18 mouse cellular contexts compared by ENCODE assay signal in the genomic region with DNA sequence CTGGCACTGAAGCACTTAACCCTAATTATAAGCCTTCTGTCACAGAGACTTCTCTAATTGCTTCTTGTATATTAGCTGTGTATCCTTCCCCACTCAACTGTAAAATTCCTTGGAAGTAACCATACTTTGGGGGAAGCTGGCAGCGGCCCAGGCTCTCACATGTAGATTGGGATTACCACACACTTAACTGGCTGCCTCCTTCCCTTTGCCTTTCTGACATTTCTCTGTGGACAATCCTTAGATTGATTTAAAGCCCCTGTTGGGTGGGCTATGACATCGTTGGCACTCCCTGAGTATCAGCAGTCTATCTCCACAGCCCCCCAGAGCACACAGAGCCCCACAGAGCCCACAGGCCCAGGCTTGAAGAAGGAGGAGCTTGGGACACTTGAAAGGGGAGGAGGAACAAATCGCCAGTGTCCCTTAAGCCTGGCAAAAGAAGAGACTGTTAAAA. TPM values are rescaled to one million over a fixed set of nuclear protein-coding genes. Genes with fewer than 3 reads are reported as not detected.
DNase-seq lines count a peak whose midpoint lies in the region; ATAC-seq and TF ChIP-seq lines count a peak whose summit lies in the region.
"Had no signal": no experiment of that assay in that cellular context is flagged by ENCODE, and none has a peak within 500 bp of the region (broad histone marks: within the 10 kb centered on the region; RNA-seq: fewer than 3 reads in every experiment).

No protein-coding gene starts in this region.

- H3K27me3 ChIP-seq in forebrain, embryonic 14.5 days (replicated peaks; ENCODE audit: control insufficient read depth, insufficient read depth, low read length), result no peaks in the 10 kb centered on the region
- peaks cover 5% of the 10 kb centered on the region for H3K27me3 ChIP-seq in forebrain, embryonic 10.5 days (ENCODE audit: poor library complexity, severe bottlenecking)
- H3K27me3 ChIP-seq in kidney, embryonic 14.5 days (ENCODE audit: control insufficient read depth, insufficient read depth, low read length), result no peaks in the 10 kb centered on the region
- H3K27me3 ChIP-seq in kidney, postnatal 0 days (ENCODE audit: insufficient read depth, low read length), result no peaks in the 10 kb centered on the region
- H3K27me3 ChIP-seq: embryonic facial prominence, embryonic 13.5 days had no signal

- no peak for TF ChIP-seq CTCF in kidney, postnatal 0 days (IDR thresholded peaks at IDR 0.05; ENCODE audit: low read depth)

- peak; percentile 78 for DNase-seq in forebrain, embryonic 14.5 days (ENCODE audit: low spot score)
- DNase-seq in forebrain, embryonic 10.5 days (ENCODE audit: extremely low spot score, low spot score), result no peak
- no peak for DNase-seq in kidney, adult 9 months
- DNase-seq in Muller cell, postnatal 12 days (ENCODE audit: inconsistent ontology term), result peak; percentile 70
- peak; percentile 82 for DNase-seq in kidney, postnatal 0 days (ENCODE audit: low spot score)
- DNase-seq in layer of hippocampus, postnatal 10 days (ENCODE audit: low spot score in 2 of 2), result no peak
- DNase-seq: adrenal gland, postnatal 25 days; gastrocnemius, postnatal 10 days; layer of hippocampus, postnatal 36 days; lung, postnatal 14 days; thymus, postnatal 14 days had no signal

- no peak overlapping the region for H3K9ac ChIP-seq in forebrain, embryonic 14.5 days (ENCODE audit: low read length)
- H3K9ac ChIP-seq in kidney, embryonic 14.5 days (ENCODE audit: low read depth, low read length), result no peak overlapping the region
- H3K9ac ChIP-seq in kidney, postnatal 0 days (ENCODE audit: low read depth, low read length), result no peak overlapping the region
- H3K9ac ChIP-seq: embryonic facial prominence, embryonic 13.5 days; liver, embryonic 13.5 days had no signal

- no peak overlapping the region for H3K4me3 ChIP-seq in forebrain, embryonic 14.5 days (ENCODE audit: low read depth, low read length)
- H3K4me3 ChIP-seq in forebrain, embryonic 10.5 days, result no peak overlapping the region
- H3K4me3 ChIP-seq in kidney, embryonic 14.5 days (ENCODE audit: low read length), result no peak overlapping the region
- no peak overlapping the region for H3K4me3 ChIP-seq in kidney, postnatal 0 days (replicated peaks; ENCODE audit: low read depth, low read length)
- H3K4me3 ChIP-seq: embryonic facial prominence, embryonic 13.5 days; hindbrain, embryonic 10.5 days; liver, embryonic 13.5 days; myocyte had no signal

- H3K27ac ChIP-seq in forebrain, embryonic 14.5 days (ENCODE audit: low read depth, low read length), result no peak overlapping the region
- no peak overlapping the region for H3K27ac ChIP-seq in forebrain, embryonic 10.5 days
- no peak overlapping the region for H3K27ac ChIP-seq in kidney, embryonic 14.5 days (ENCODE audit: low read depth, low read length)
- H3K27ac ChIP-seq in kidney, postnatal 0 days, result peak overlapping the region; percentile 52
- H3K27ac ChIP-seq: embryonic facial prominence, embryonic 13.5 days; hindbrain, embryonic 10.5 days; liver, embryonic 13.5 days had no signal

- no peaks in the 10 kb centered on the region for H3K36me3 ChIP-seq in forebrain, embryonic 14.5 days (ENCODE audit: control insufficient read depth, insufficient read depth, low read length)
- H3K36me3 ChIP-seq in forebrain, embryonic 10.5 days (replicated peaks), result no peaks in the 10 kb centered on the region
- H3K36me3 ChIP-seq in kidney, embryonic 14.5 days (ENCODE audit: control insufficient read depth, insufficient read depth, low read length), result no peaks in the 10 kb centered on the region
- H3K36me3 ChIP-seq in kidney, postnatal 0 days (ENCODE audit: insufficient read depth, low read length), result no peaks in the 10 kb centered on the region
- H3K36me3 ChIP-seq: embryonic facial prominence, embryonic 13.5 days; hindbrain, embryonic 10.5 days; liver, embryonic 13.5 days had no signal

- H3K9me3 ChIP-seq in forebrain, embryonic 14.5 days (replicated peaks; ENCODE audit: control insufficient read depth, low read length), result no peaks in the 10 kb centered on the region
- H3K9me3 ChIP-seq in forebrain, embryonic 10.5 days, result no peaks in the 10 kb centered on the region
- no peaks in the 10 kb centered on the region for H3K9me3 ChIP-seq in kidney, embryonic 14.5 days (ENCODE audit: control insufficient read depth, low read length)
- no peaks in the 10 kb centered on the region for H3K9me3 ChIP-seq in kidney, postnatal 0 days (replicated peaks; ENCODE audit: low read length)
- H3K9me3 ChIP-seq: embryonic facial prominence, embryonic 13.5 days; G1E; hindbrain, embryonic 10.5 days; liver, embryonic 13.5 days had no signal

- H3K4me2 ChIP-seq in forebrain, embryonic 14.5 days (ENCODE audit: low read length), result no peak overlapping the region
- no peak overlapping the region for H3K4me2 ChIP-seq in kidney, embryonic 14.5 days (replicated peaks; ENCODE audit: low read depth, low read length)
- no peak overlapping the region for H3K4me2 ChIP-seq in kidney, postnatal 0 days (ENCODE audit: low read length)
- H3K4me2 ChIP-seq: embryonic facial prominence, embryonic 13.5 days had no signal

- 39% methylated on average over 3 of the region's 3 CpGs for WGBS in forebrain, embryonic 14.5 days
- WGBS in forebrain, embryonic 10.5 days, result 72% methylated on average over 3 of the region's 3 CpGs
- 29% methylated on average over 3 of the region's 3 CpGs for WGBS in kidney, embryonic 14.5 days
- whole genome bisulfite sequencing in kidney, postnatal 0 days, result 21% methylated on average over 3 of the region's 3 CpGs

- ATAC-seq in forebrain, embryonic 14.5 days, result peak; percentile 65
- ATAC-seq in kidney, embryonic 14.5 days (ENCODE audit: low FRiP score, low TSS enrichment), result peak; percentile 70; the same call in 1 of the 2 replicates
- peak; percentile 64 for ATAC-seq in kidney, postnatal 0 days (replicated peaks; ENCODE audit: low FRiP score, low read depth)
- ATAC-seq in erythroblast, adult 5-6 weeks (replicated peaks; ENCODE audit: low FRiP score, poor library complexity, severe bottlenecking), result no peak

- H3K4me1 ChIP-seq in forebrain, embryonic 14.5 days (ENCODE audit: control insufficient read depth, insufficient read depth, low read length), result peaks cover 2% of the 10 kb centered on the region; the same call in 1 of the 2 replicates
- H3K4me1 ChIP-seq in forebrain, embryonic 10.5 days, result peaks cover 33% of the 10 kb centered on the region
- H3K4me1 ChIP-seq in kidney, embryonic 14.5 days (ENCODE audit: control insufficient read depth, insufficient read depth, low read length), result peaks cover 19% of the 10 kb centered on the region
- peaks cover 14% of the 10 kb centered on the region for H3K4me1 ChIP-seq in kidney, postnatal 0 days (replicated peaks; ENCODE audit: insufficient read depth, low read length)

RNA-seq across cellular contexts. Expression of gene Sgms1, which starts 8.0 kb away (rescaled TPM):
- 5.9 and 10.1 TPM in 2 replicates for polyA plus RNA-seq in forebrain, embryonic 14.5 days (2014; fragmentation: Nextera tagmentation; extraction: Ambion mirVana)
- 14.1 and 15.1 TPM in 2 replicates for polyA plus RNA-seq in forebrain, embryonic 10.5 days (2016; fragmentation: Nextera tagmentation; extraction: Ambion mirVana)
- polyA plus RNA-seq in kidney, embryonic 14.5 days (2014; fragmentation: Nextera tagmentation; extraction: Ambion mirVana), result 32.1 and 50.8 TPM in 2 replicates
- polyA plus RNA-seq in kidney, postnatal 0 days (2015; fragmentation: Nextera tagmentation; extraction: Ambion mirVana), result 42.4 and 46.1 TPM in 2 replicates
- 84.4 and 110 TPM in 2 replicates for total RNA-seq in erythroblast, adult 5-6 weeks (2015; ENCODE audit: low replicate concordance)
- total RNA-seq in erythroblast, adult 5-6 weeks (2017; ENCODE audit: low replicate concordance), result 109 and 112 TPM in 2 replicates
- 10 to 100 TPM; 36.3 to 44.3 TPM for total RNA-seq in layer of hippocampus, postnatal 10 days (2021)

Comparison
In these comparisons a context has a peak if more than half of its experiments do, and no peak if none do; other contexts are left out.
1. DNase-seq: peak in forebrain, embryonic 14.5 days (single experiment), Muller cell, postnatal 12 days (single experiment) and kidney, postnatal 0 days (single experiment); none in forebrain, embryonic 10.5 days (single experiment), kidney, adult 9 months (single experiment) and layer of hippocampus, postnatal 10 days (0 of 2).